Mouse (Mus musculus) monocyte, adult 5-6 weeks (primary cell): ENCODE results near the gene Ankrd12. TPM values are rescaled to one million over a fixed set of nuclear protein-coding genes. Genes with fewer than 3 reads are reported as not detected.

ENCODE experiments used
- total RNA-seq: library from RNA; stranded (forward); fragments of 200-1000, 200-491, 200-594 nt; gene quantifications from 3 replicates; pipeline ENCODE4 v1.2.3, GENCODE M21; 2017

Gene Ankrd12
- total RNA-seq, 1 experiment from 2014 or later = 60.7 TPM

Other genes starting within 250 kb of the Ankrd12 start
- gene Ralbp1, start 191.3 kb downstream of the Ankrd12 start, total RNA-seq = 102 to 122 TPM (median 106 TPM) in 3 replicates
- 4.4 to 6.4 TPM (median 5.1 TPM) in 3 replicates for gene Twsg1, start 125.9 kb downstream of the Ankrd12 start, total RNA-seq
- 97.5 to 124 TPM (median 101 TPM) in 3 replicates for gene Ndufv2, start 24.5 kb upstream of the Ankrd12 start, total RNA-seq
- 15.0 to 43.3 TPM (median 25.2 TPM) in 3 replicates for gene Washc1, start 34.5 kb upstream of the Ankrd12 start, total RNA-seq
- gene Ddx11, start 46.4 kb upstream of the Ankrd12 start, total RNA-seq = 4.5 to 12.8 TPM (median 8.1 TPM) in 3 replicates